Mouse (Mus musculus): ENCODE data around the gene Ptpn3.

DNA sequence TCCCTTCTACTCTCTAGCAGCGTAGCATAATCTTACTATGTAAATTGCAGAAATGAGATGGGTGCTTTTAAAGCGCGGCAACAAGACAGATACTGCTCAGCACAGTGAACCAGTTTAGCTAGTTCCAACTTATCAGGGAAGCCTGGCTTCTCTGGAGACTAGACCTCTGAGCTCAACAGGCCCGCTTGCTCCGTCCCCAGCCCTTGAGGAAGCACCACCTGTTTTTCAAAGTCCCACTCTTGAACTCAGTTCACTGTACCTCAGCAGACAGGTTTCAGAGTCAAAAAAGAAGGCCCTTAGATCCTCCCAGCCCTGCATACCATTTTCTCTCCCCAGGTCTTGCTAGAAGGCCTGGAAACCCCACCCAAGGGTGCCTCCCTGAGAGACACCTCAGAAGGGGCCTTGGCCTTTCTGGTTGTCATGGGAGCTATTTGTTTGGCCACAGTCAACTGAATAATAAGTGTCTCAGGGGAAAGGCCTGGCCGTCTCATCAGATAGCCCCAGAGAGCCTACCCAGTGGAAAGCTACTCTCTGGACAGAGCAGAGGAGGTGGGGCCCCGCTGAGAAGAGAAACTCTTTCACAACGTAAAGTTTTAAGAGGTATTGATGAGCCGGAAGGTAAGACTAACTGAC lies 136.9 kb downstream of the Ptpn3 start:
- TF ChIP-seq CTCF (IDR thresholded peaks at IDR 0.05; ENCODE audit: low read depth, low read length) (no peak), POLR2A (IDR thresholded peaks at IDR 0.05; ENCODE audit: extremely low read depth, insufficient read depth, low read length) (no peak)
